Mouse (Mus musculus): ENCODE data around the gene Myadml2. TPM values are rescaled to one million over a fixed set of nuclear protein-coding genes. Genes with fewer than 3 reads are reported as not detected.
A peak's percentile ranks its signal among the peaks of the same experiment; 100 is the strongest.

Gene Myadml2
- polyA plus RNA-seq, 1 experiment from 2014 or later = 13.0 TPM

DNA sequence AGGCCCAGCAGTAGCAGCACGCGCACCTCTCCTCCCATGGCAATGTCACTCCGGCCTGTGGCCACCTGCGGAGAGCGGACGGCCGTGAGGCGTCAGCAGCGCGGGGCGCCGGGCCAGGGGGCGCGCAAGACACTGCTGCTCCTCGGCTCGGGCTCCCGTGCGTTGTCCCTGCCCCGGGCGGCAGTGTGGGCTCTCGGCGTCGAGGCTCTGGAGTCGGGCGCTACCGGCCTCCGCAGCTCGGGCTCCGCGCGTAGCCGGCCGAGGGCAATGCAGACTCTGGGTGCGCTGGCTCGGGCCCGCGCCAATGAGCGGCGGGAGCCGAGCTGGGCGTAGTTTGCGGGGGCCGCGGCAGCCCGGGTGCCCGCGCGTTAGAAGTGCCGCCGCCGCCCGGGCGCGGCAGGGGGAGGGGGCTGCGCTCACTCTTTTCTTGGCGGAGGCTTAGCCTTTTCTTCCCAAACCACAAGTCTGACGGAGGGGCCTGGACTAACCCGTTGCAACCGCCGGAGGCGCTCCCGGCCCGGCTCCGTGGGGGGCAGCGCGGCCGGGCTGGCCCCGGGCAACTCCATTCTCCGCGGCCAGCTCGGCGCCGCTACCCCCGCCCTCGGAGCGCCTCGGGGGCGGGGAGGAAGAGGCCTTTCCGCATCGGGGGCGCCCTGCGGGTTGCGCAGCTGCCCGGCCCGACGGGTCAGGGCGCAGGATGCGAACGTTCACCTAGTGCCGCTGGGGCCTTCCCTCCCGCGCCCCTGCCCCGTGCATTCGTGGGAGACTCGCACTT is 12.5 kb upstream of the Myadml2 start:
- Histone ChIP-seq H3K27ac (replicated peaks) (no peak overlapping the region), H3K4me2 (peak overlapping the region; percentile 71), H3K36me3 (no peaks in the 10 kb centered on the region), H3K9ac (peak overlapping the region; percentile 74), H3K27me3 (replicated peaks) (peaks cover 99% of the 10 kb centered on the region), H3K9me3 (no peaks in the 10 kb centered on the region), H3K4me1 (peaks cover 30% of the 10 kb centered on the region), H3K4me3 (peak overlapping the region; percentile 56)
- ATAC-seq (ENCODE audit: extremely low read depth, insufficient number of reproducible peaks, low FRiP score, low TSS enrichment) = no peak; the same call in 1 of the 2 replicates
- under 1% methylated on average over 87 of the region's 95 CpGs for WGBS

DNA sequence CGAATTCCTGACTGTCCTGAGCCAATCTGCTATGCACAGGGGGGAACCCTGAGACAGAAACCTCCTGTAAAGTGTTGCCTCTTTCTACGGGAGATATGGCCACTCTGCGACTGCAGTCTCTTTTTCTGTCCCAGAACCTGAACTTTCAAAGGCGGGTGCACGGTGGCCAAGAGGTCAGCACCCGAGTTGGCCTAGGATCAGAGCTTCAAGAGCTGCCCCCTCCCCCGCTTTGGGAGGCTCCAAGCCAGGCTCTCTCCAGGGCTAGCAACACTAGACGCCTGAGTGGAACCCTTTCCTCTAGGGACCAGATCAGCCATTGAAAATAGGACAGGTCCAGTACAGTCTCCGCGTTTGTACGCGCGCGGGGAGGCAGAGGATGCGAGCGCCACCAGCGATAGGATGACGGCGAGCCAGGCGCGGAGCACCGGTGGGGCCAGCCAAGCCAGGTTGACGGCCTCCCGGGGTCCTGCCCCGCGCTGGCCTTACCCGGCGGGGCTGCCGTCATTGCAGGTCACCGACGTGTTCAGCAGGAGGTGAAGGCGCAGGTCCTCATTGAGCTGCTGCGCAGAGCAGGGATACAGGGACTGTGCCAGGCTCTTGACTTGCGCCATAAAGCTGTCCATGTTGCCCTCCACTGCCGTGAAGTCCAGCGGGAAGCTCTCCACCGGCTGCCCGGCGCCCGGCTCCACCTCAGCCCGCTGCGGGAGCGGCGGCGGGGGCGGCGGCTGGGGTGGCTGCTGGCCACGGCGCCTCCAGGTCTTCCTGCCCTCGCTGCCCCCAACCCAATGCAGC is 11.7 kb upstream of the Myadml2 start:
- no peak for ATAC-seq (ENCODE audit: extremely low read depth, insufficient number of reproducible peaks, low FRiP score, low TSS enrichment)
- Histone ChIP-seq H3K4me3 (peak overlapping the region; percentile 56), H3K9me3 (no peaks in the 10 kb centered on the region), H3K27me3 (replicated peaks) (peaks cover 94% of the 10 kb centered on the region), H3K4me1 (peaks cover 30% of the 10 kb centered on the region), H3K4me2 (peak overlapping the region; percentile 71), H3K9ac (peak overlapping the region; percentile 74), H3K27ac (replicated peaks) (no peak overlapping the region), H3K36me3 (no peaks in the 10 kb centered on the region)
- 3% methylated on average over 50 of the region's 50 CpGs for WGBS

- ATAC-seq (ENCODE audit: extremely low read depth, insufficient number of reproducible peaks, low FRiP score, low TSS enrichment) = no peak
- H3K4me1 ChIP-seq = peaks cover 30% of the 10 kb centered on the region
- H3K4me2 ChIP-seq = peak overlapping the region; percentile 71
- no peak overlapping the region for H3K9ac ChIP-seq
- H3K36me3 ChIP-seq = no peaks in the 10 kb centered on the region
- peak overlapping the region; percentile 56 for H3K4me3 ChIP-seq
- H3K27ac ChIP-seq (replicated peaks) = no peak overlapping the region
- H3K9me3 ChIP-seq = no peaks in the 10 kb centered on the region
- WGBS = 2% methylated on average over 24 of the region's 24 CpGs
- H3K27me3 ChIP-seq (replicated peaks) = peaks cover 90% of the 10 kb centered on the region
Observed at GRCm38 (mm10) chr11:120658876-120659410, 11.0 kb upstream of the Myadml2 start.

DNA sequence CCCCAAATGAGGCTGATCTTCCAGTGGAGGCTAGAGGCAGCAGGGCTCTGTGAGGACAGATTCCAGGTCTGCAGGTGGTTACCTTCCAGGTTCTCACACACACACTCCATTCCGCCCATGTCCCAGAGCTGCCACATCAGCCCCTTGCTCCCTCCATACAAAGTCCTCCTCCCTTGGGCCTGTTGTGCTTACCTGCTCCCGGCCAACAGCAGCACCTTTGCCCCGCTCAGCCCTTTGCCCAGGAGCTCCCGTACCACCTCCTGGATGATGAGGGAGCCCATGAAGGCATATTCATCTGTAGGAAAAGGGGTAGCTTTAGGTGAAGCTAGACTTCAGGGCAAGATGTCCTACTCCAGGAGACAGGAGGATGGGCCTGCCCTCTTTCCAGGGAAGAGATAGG is 9.3 kb upstream of the Myadml2 start:
- 74% methylated on average over 4 of the region's 4 CpGs for WGBS
- ATAC-seq (ENCODE audit: extremely low read depth, insufficient number of reproducible peaks, low FRiP score, low TSS enrichment) = no peak

GRCm38 (mm10) chr11:120654741-120655140 is 6.8 kb upstream of the Myadml2 start:
- Histone ChIP-seq H3K9ac (no peak overlapping the region), H3K36me3 (no peaks in the 10 kb centered on the region), H3K27me3 (replicated peaks) (peaks cover 48% of the 10 kb centered on the region), H3K27ac (replicated peaks) (no peak overlapping the region), H3K4me2 (no peak overlapping the region), H3K9me3 (no peaks in the 10 kb centered on the region), H3K4me1 (peaks cover 9% of the 10 kb centered on the region), H3K4me3 (no peak overlapping the region)
- 48% methylated on average over 3 of the region's 3 CpGs for WGBS
- no peak for ATAC-seq (ENCODE audit: extremely low read depth, insufficient number of reproducible peaks, low FRiP score, low TSS enrichment)

More for the DNA sequence above, 9.3 kb upstream of the Myadml2 start:
- H3K36me3 ChIP-seq = no peaks in the 10 kb centered on the region
- no peak overlapping the region for H3K4me3 ChIP-seq
- H3K4me1 ChIP-seq = peaks cover 25% of the 10 kb centered on the region
- H3K9me3 ChIP-seq = no peaks in the 10 kb centered on the region
- H3K27me3 ChIP-seq (replicated peaks) = peaks cover 74% of the 10 kb centered on the region
- H3K9ac ChIP-seq = no peak overlapping the region
- H3K27ac ChIP-seq (replicated peaks) = no peak overlapping the region
- no peak overlapping the region for H3K4me2 ChIP-seq

DNA sequence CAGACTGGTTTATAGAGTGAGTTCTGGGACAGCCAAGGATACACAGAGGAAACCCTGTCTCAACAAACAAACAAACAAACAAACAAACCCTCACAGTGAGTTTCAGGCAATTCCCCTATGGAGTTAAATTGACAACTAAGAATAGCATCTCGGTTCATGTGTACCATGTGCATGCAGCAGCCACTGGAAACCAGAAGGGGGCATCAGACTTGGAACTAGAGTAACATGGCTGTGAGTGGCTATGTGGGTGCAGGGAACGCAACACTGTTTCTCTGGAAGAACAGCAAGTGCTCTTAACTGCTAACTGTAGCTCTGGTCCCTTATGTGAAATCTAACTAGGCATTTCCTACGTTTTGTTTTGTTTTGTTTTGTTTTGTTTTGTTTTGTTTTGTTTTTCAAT is 3.9 kb upstream of the Myadml2 start:
- Histone ChIP-seq H3K4me2 (no peak overlapping the region), H3K36me3 (no peaks in the 10 kb centered on the region), H3K27ac (replicated peaks) (no peak overlapping the region), H3K27me3 (replicated peaks) (peaks cover 37% of the 10 kb centered on the region), H3K4me3 (no peak overlapping the region), H3K4me1 (peaks cover 18% of the 10 kb centered on the region), H3K9me3 (no peaks in the 10 kb centered on the region), H3K9ac (no peak overlapping the region)
- WGBS = 64% methylated on average over 3 of the region's 3 CpGs
- no peak for ATAC-seq (ENCODE audit: extremely low read depth, insufficient number of reproducible peaks, low FRiP score, low TSS enrichment)

- H3K4me1 ChIP-seq = peaks cover 29% of the 10 kb centered on the region
- peaks cover 26% of the 10 kb centered on the region for H3K27me3 ChIP-seq (replicated peaks)
- peak overlapping the region; percentile 92 for H3K27ac ChIP-seq (replicated peaks)
- no peak for ATAC-seq (ENCODE audit: extremely low read depth, insufficient number of reproducible peaks, low FRiP score, low TSS enrichment)
- H3K9me3 ChIP-seq = no peaks in the 10 kb centered on the region
- H3K9ac ChIP-seq = peak overlapping the region; percentile 86
- 62% methylated on average over 35 of the region's 35 CpGs for WGBS
- H3K4me3 ChIP-seq = peak overlapping the region; percentile 60
- peak overlapping the region; percentile 74 for H3K4me2 ChIP-seq
- no peaks in the 10 kb centered on the region for H3K36me3 ChIP-seq
Observed at GRCm38 (mm10) chr11:120647047-120647830, 719 bp downstream of the Myadml2 start.

DNA sequence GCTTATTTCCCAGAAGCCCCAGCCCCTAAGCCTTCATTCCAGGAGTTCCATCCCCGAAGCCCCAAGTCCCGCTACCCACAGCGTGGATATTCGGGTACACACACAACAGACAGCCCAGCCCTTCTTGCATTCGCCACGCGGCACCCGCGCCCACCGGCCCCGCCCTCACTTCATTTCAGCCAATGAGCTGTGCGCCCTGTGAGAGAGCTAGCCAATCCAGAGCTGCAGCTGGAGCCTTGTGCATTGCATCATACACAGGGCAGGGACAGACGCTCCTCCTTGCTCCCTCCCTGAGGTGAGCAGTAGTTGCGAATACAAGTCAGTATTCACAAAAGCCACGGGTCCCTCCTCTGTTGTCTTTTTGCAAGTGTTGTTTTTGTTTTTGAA is 4.4 kb downstream of the Myadml2 start, which contains the start of gene Pycr1:
TSS of gene Pycr1 (minus strand) at position 169 of the 387 bp plus-strand sequence.
- Histone ChIP-seq H3K9me3 (no peaks in the 10 kb centered on the region), H3K4me2 (peak within 1 kb of the TSS; percentile 97), H3K27ac (replicated peaks) (0 out of 2 replicates have a peak within 1 kb of the TSS, but pooled peaks have one; percentile 39), H3K36me3 (no peaks in the 10 kb centered on the region), H3K4me3 (peak within 1 kb of the TSS; percentile 64), H3K27me3 (replicated peaks) (peaks cover 36% of the 10 kb centered on the region), H3K9ac (peak within 1 kb of the TSS; percentile 89), H3K4me1 (peaks cover 28% of the 10 kb centered on the region)
- WGBS = 0% methylated on average over 15 of the region's 15 CpGs
- ATAC-seq (ENCODE audit: extremely low read depth, insufficient number of reproducible peaks, low FRiP score, low TSS enrichment) = peak; percentile 96

DNA sequence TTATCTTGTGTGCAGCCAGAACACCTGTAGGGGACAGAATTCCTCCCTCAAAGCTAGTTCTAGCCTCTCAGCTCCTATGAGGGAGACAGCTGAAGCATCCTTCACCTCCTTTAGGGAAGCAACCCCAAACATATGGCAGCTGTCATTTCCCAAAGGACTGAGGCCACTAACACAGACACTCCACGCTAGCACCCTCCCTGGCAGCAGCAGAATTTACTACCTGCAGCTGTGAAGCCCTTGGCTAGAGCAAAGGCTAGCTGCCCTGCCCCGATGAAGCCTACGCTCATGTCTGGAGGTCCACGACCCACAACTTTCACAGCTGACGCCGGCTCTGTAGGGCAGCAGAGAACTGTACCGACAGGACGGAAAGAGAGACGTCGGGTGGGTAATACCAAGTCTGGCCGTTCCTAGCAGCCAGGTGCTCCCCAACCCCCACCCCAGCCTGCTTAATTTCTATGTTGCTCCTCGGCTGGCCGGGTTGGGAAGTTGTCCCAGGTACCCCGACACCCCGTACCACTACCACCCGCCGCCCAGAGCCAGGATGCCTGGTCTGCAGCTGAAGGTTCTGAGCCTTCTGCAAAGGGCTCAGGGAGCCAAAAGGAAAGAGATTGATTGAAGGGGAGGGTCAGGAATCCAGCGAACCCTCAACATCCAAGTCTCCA is 4.9 kb downstream of the Myadml2 start:
- peak overlapping the region; percentile 64 for H3K4me3 ChIP-seq
- peaks cover 25% of the 10 kb centered on the region for H3K4me1 ChIP-seq
- H3K36me3 ChIP-seq = no peaks in the 10 kb centered on the region
- 2% methylated on average over 18 of the region's 18 CpGs for WGBS
- no peaks in the 10 kb centered on the region for H3K9me3 ChIP-seq
- peak overlapping the region; percentile 97 for H3K4me2 ChIP-seq
- peaks cover 33% of the 10 kb centered on the region for H3K27me3 ChIP-seq (replicated peaks)
- ATAC-seq (ENCODE audit: extremely low read depth, insufficient number of reproducible peaks, low FRiP score, low TSS enrichment) = peak; percentile 28; the same call in 1 of the 2 replicates
- peak overlapping the region; percentile 89 for H3K9ac ChIP-seq
- 0 out of 2 replicates have a peak overlapping the region, but pooled peaks have one; percentile 39 for H3K27ac ChIP-seq (replicated peaks)

- Histone ChIP-seq H3K27ac (replicated peaks) (no peak overlapping the region), H3K36me3 (no peaks in the 10 kb centered on the region), H3K4me3 (no peak overlapping the region), H3K9me3 (no peaks in the 10 kb centered on the region), H3K4me1 (peaks cover 13% of the 10 kb centered on the region), H3K9ac (peak overlapping the region; percentile 89), H3K27me3 (replicated peaks) (peaks cover 21% of the 10 kb centered on the region), H3K4me2 (peak overlapping the region; percentile 97)
- ATAC-seq (ENCODE audit: extremely low read depth, insufficient number of reproducible peaks, low FRiP score, low TSS enrichment) = no peak
- WGBS = 83% methylated on average over 8 of the region's 8 CpGs
Observed at GRCm38 (mm10) chr11:120641869-120642268, 6.1 kb downstream of the Myadml2 start.
